Mouse (Mus musculus) CD8-positive naive resting alpha-beta T cell, adult 2 months (primary cell): ENCODE results near the gene Polg2.
"Not testable (repeated sequence)": the region's sequence is repeated elsewhere in the genome, so short reads cannot be mapped to it uniquely, and the experiment has no call there.

Source experiments
- DNase-seq, 2 experiments: peaks; one replicate each; pipeline ENCODE4 v3.0.0; 2022; ENCODE audit warnings: low read depth in 2 of 2, low spot score in 2 of 2

Gene Polg2

DNA sequence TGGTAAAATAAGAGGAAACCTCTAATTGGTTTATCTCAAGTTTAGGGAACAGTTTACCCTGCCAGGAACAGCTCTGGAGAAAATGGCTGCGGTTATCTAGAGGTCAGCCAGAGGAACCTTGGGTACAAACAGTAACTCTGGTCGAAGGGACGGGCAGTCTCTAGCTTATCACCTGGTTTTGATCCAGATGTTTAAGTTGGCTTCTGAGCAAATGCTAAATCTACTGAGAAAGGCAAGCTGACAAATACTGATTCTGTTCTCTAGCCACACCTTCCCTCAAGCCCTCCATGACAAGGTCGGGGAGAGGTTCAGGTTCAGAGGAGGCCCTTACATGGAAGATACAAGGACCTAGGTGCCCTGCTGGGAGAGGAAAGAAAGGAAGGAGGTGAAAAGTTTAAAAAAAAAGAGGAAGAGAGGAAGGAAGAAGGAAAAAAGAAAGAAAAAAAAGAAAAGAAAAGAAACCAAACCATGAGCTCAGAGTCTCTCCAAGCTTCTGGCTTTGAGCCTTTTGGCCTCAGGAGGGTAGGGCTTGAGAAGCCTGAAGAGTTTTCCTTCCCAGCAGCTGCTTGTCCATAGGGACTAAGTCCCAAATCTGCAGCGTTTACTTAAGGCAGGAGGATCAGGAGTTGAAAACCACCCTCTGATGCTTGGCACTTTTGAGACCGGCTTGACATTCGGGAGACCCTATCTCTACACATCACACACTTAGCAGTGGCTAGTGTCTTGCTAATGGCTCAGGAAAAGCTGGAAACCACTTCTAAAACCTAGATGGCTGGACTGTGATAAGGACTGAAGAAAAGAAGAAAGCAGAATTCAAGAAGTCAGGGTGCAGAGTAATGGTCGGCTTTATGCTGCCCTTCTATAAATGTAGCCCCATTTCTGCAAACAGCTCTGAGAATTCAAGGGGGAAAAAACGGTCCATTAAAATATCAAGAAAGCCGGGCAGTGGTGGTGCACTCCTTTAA is 50.7 kb downstream of the Polg2 start:
- DNase-seq, result no peak

DNA sequence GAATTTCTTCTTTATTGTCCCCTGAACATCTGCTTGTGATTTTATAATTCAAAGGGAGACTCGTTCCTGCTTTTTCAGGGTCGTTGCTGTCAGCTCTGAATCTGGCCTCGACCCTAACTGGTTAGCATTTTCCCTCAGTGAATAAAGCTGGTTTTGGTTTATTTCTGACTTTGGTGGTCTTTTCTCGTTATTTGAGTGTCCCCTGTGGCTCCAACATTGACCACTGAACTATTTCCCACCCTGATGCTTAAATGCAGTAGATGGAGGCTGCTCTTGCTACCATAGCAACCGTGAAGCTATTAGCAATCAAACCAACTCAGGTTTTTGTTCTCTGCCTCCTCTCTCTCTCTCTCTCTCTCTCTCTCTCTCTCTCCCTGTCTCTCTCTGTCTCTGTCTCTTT is 51.4 kb downstream of the Polg2 start:
- no peak for DNase-seq

DNA sequence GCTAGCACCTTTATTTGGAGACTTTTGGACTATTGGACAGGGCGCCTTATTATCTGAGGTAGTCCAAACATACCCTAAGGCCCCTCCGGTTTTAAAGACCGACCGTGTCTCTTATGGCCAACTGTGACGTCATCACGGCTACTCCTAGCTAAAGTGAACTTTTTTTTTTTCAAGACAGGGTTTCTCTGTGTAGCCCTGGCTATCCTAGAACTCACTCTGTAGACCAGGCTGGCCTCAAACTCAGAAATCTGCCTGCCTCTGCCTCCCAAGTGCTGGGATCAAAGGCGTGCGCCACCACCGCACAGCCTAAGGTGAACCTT is 54.5 kb downstream of the Polg2 start:
- not testable (repeated sequence) for DNase-seq

DNA sequence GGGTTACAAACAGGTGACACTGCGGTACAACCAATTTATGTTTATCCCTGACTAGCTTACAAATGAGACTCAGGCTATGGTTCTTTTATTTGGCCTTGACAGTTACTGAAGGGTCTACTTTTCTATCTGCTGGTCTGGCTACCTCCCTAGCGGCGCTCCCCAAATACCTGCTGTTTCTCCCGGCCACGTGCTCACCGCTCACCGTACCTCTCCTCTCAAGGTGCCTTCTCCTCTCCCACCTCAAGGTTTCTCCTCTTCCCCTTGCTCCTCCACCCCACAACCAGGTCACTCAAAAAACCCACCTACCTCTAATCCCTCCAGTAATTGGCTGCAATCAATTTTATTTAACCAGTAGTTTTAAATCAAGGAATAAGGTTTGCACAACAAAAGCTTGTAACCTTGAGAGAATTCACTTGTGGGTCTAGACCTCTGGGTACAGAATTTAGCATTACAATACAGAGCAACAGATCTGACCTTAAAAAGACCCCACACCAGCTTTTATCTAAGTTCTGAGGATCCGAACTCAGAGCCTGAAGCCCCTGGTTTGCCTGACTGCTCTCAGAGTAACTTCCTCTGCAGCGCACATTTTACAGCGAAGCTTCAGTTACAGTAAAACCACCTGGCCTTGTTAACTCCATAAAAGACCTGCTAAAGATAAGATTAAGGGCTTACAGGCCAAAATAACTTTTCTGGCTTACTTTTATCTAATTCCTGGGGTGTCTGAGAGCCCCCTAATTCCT is 55.0 kb downstream of the Polg2 start:
- DNase-seq, result no peak

DNA sequence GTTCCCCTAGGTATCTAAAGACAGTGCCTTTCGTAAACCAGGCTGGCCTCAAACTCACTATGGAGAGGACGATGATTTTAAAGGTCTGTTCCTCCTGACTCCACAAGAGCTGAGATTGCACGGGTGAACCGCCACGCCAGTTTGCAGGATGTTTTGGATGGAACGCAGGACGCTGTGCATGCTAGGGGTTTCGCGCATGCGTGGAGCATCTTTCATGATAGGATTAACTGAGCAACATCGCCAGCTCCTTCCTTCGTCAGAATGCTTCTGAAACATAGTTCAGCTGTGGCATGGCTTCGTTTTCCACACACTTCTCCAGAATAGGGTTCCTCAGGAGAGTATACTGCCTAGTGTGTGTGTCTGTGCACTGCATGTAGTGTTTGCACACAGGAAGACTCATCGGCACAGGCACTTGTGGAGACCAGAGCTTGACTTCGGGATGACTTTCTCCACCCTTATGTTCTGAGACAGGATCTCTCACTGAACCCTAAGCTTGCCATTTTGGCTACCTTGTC is 55.7 kb downstream of the Polg2 start:
- no peak for DNase-seq

DNA sequence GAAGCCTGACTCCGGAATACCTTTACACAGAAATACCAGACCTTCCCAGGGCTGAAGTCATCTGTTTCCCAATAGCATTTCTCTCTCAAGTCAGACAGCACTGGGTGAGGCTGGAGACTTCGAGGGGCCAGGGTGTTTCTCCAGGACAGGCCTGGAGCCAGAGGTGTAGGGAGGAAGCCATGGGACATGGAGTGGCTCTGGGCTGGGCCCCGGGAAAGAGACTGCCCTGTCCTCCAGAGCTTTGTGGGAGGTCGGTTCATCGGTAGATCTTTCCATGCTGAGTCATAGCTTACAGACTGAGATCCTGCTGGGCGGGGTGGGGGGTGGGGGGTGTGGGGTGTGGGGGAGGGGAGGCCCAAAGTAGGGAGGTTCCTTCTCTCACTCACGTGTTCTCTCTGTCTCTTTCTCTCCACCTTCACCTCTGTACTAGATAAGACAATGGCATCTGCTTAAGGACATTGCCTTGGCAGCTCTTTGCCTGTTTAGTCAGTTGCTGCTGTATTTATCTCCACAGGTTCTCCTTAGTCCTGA is 56.4 kb downstream of the Polg2 start:
- DNase-seq, result no peak

DNA sequence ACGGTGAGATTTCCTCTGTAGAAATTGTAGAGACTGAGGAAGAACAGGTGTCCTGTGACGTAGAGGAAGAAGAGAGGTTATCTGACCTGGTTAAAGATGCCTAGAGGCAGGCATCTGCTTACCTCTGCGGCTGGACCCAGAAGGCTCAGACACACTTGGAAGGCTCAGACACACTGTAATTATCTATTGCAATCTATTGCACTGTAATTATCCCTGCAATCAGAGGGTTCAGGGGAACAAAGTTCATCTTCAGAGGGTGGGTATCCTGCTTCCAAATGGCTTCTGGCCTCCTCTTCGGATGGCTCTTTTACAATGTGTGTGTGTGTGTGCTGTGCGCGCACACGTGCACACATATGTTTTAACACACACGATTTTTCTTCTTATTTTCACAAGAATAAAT is 59.0 kb downstream of the Polg2 start:
- no peak for DNase-seq
